Mouse (Mus musculus) urinary bladder, postnatal 25 days (tissue): ENCODE measurements around the gene Fez1.

Experiments used
- DNase-seq: peaks from one replicate; pipeline ENCODE4 v3.0.0; 2022; ENCODE audit warnings: low spot score

Fez1 gene

GRCm38 (mm10) chr9:36821644-36822000 lies at the start of gene Fez1:
Gene Fez1 (plus strand): TSS chr9:36821864.
- no peak for DNase-seq

GRCm38 (mm10) chr9:36783921-36784320 lies 37.7 kb upstream of the Fez1 start:
- no peak for DNase-seq

- no peak for DNase-seq
These were observed 29.5 kb upstream of the Fez1 start for GRCm38 (mm10) chr9:36792191-36792590.

GRCm38 (mm10) chr9:36794487-36794886 lies 27.2 kb upstream of the Fez1 start:
- DNase-seq: no peak

- DNase-seq: peak; percentile 23
These were observed 26.1 kb upstream of the Fez1 start for GRCm38 (mm10) chr9:36795556-36795955.

GRCm38 (mm10) chr9:36796224-36796623 lies 25.4 kb upstream of the Fez1 start:
- DNase-seq: no peak

GRCm38 (mm10) chr9:36796781-36797555 lies 24.7 kb upstream of the Fez1 start, which contains the start of gene Ei24:
Gene Ei24 (minus strand): TSS chr9:36797393.
- peak; percentile 95 for DNase-seq

- no peak for DNase-seq
These were observed 19.7 kb upstream of the Fez1 start for GRCm38 (mm10) chr9:36801961-36802360.

GRCm38 (mm10) chr9:36802951-36803350 lies 18.7 kb upstream of the Fez1 start:
- no peak for DNase-seq

- DNase-seq: no peak
These were observed 18.3 kb upstream of the Fez1 start for GRCm38 (mm10) chr9:36803386-36803785.

- no peak for DNase-seq
These were observed 17.7 kb upstream of the Fez1 start for GRCm38 (mm10) chr9:36803926-36804325.

- DNase-seq: no peak
These were observed 16.2 kb upstream of the Fez1 start for GRCm38 (mm10) chr9:36805256-36805975.

- DNase-seq: no peak
These were observed 13.4 kb upstream of the Fez1 start for GRCm38 (mm10) chr9:36808126-36808785.

- no peak for DNase-seq
These were observed 7.2 kb upstream of the Fez1 start for GRCm38 (mm10) chr9:36814486-36814885.

- no peak for DNase-seq
These were observed 2.8 kb upstream of the Fez1 start for GRCm38 (mm10) chr9:36818905-36819304.

GRCm38 (mm10) chr9:36820969-36821643 lies 558 bp upstream of the Fez1 start:
- DNase-seq: no peak

- DNase-seq: no peak
These were observed 360 bp downstream of the Fez1 start for GRCm38 (mm10) chr9:36822024-36822423.

- DNase-seq: no peak
These were observed 5.1 kb downstream of the Fez1 start for GRCm38 (mm10) chr9:36826612-36827363.

- no peak for DNase-seq
These were observed 9.7 kb downstream of the Fez1 start for GRCm38 (mm10) chr9:36831401-36831800.

- peak; percentile 59 for DNase-seq
These were observed 10.9 kb downstream of the Fez1 start for GRCm38 (mm10) chr9:36832529-36832928.

- DNase-seq: no peak
These were observed 11.6 kb downstream of the Fez1 start for GRCm38 (mm10) chr9:36833043-36833881.
